Mouse (Mus musculus): Measurements from ENCODE around the gene Atp6v1g1. TPM values are rescaled to one million over a fixed set of nuclear protein-coding genes. Genes with fewer than 3 reads are reported as not detected.
A peak's percentile ranks its signal among the peaks of the same experiment; 100 is the strongest.

The Atp6v1g1 gene
- total and polyA plus RNA-seq, 3 experiments: 78.7 to 143 (median 95.1) TPM

GRCm38 (mm10) chr4:63512921-63513320, 31.7 kb upstream of the Atp6v1g1 start:
- in situ Hi-C loops (cut with MboI; ENCODE audit: low pct_ligation_motif_present, low pct_unique_long_range_greater_than_20kb, low sequenced_read_pairs): no loop called here
- no peak for DNase-seq (ENCODE audit: extremely low read depth)
- dilution Hi-C loops (cut with MboI; ENCODE audit: extremely low pct_ligation_motif_present, extremely low pct_unique_long_range_greater_than_20kb, low sequenced_read_pairs): no loop called here

DNA sequence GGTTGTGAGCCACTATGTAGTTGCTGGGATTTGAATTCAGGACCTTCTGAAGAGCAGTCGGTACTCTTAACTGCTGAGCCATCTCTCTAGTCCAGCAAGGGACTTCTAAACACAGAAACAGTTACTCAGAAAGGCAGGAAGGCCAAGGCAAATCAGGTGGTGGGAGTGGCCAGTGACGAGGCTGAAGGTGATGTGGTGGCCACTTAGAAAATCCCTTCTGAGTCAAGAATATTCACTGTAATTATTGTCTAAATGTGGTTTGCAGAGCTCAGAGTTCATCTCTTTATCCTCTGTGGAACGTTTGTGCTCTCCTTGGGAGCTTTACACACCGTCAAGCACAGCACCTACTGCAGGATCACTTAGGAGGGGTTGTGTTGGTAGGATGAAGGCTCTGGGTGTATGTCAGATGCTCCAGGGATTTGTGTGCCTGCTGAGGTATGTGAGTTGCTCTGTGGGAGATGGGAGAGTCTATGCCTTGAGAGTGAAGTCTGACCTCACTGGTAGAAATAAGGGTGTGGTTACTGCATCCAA, 30.1 kb upstream of the Atp6v1g1 start:
- TF ChIP-seq MYC (IDR thresholded peaks at IDR 0.05; ENCODE audit: low read depth, low read length): no peak
- no peak for TF ChIP-seq PAX5 (IDR thresholded peaks at IDR 0.05; ENCODE audit: low read length)
- no peak for TF ChIP-seq ELF1 (IDR thresholded peaks at IDR 0.05; ENCODE audit: low read depth, low read length)
- no peak for TF ChIP-seq BHLHE40 (IDR thresholded peaks at IDR 0.05; ENCODE audit: low read depth, low read length)
- no peak for TF ChIP-seq HCFC1 (IDR thresholded peaks at IDR 0.05; ENCODE audit: low read depth, low read length)
- no peak for TF ChIP-seq SIN3A (IDR thresholded peaks at IDR 0.05; ENCODE audit: low read length)
- no peak for TF ChIP-seq MEF2A (IDR thresholded peaks at IDR 0.05; ENCODE audit: borderline replicate concordance, low read depth, low read length)
- no peak for TF ChIP-seq MAFK (IDR thresholded peaks at IDR 0.05; ENCODE audit: insufficient replicate concordance, low read length)
- no peak for TF ChIP-seq NELFE (IDR thresholded peaks at IDR 0.05; ENCODE audit: low read depth, low read length)
- TF ChIP-seq KAT2A (IDR thresholded peaks at IDR 0.05; ENCODE audit: insufficient replicate concordance, low read length): no peak
- no peak for TF ChIP-seq SMC3 (IDR thresholded peaks at IDR 0.05; ENCODE audit: low read depth, low read length)
- no peak for TF ChIP-seq CHD1 (IDR thresholded peaks at IDR 0.05; ENCODE audit: low read depth, low read length)
- TF ChIP-seq MXI1 (IDR thresholded peaks at IDR 0.05; ENCODE audit: low read depth, low read length): no peak
- no peak for TF ChIP-seq ETS1 (conservative IDR thresholded peaks at IDR 0.05; ENCODE audit: low read depth, low read length)
- no peak for TF ChIP-seq ZNF384 (IDR thresholded peaks at IDR 0.05; ENCODE audit: low read depth, low read length)
- TF ChIP-seq ZKSCAN1 (IDR thresholded peaks at IDR 0.05; ENCODE audit: borderline replicate concordance, low read depth, low read length): no peak
- TF ChIP-seq POLR2A (IDR thresholded peaks at IDR 0.05; ENCODE audit: low read depth, low read length): no peak
- TF ChIP-seq RCOR1 (conservative IDR thresholded peaks at IDR 0.05; ENCODE audit: low read depth, low read length): no peak
- no peaks in the 10 kb centered on the region for H3K36me3 ChIP-seq (replicated peaks in 1 of 2; ENCODE audit: control insufficient read depth in 1 of 2, insufficient read depth in 1 of 2, low read length in 1 of 2)
- peak overlapping the region; percentile 70; the same call in 1 of the 2 replicates for H3K4me2 ChIP-seq (ENCODE audit: insufficient read depth, low read depth, poor library complexity, severe bottlenecking)
- no peak overlapping the region for H3K27ac ChIP-seq (ENCODE audit: insufficient read depth, low read depth)
- DNase-seq (ENCODE audit: extremely low read depth): peak; percentile 68
- no peaks in the 10 kb centered on the region for H3K27me3 ChIP-seq (replicated peaks)
- H3K9me3 ChIP-seq (replicated peaks; ENCODE audit: low read length): peaks cover 4% of the 10 kb centered on the region
- H3K4me1 ChIP-seq (ENCODE audit: control insufficient read depth in 1 of 2, insufficient read depth in 2 of 2): peaks cover 9 to 23% of the 10 kb centered on the region in 2 experiments
- H3K79me2 ChIP-seq (replicated peaks; ENCODE audit: control insufficient read depth, extremely low read depth, insufficient read depth, poor library complexity, severe bottlenecking): no peaks in the 10 kb centered on the region
- no peak overlapping the region for H3K4me3 ChIP-seq (replicated peaks in 1 of 3; ENCODE audit: low read depth in 2 of 3, low read length in 2 of 3, poor library complexity in 1 of 3)
- dilution Hi-C loops (cut with MboI; ENCODE audit: extremely low pct_ligation_motif_present, extremely low pct_unique_long_range_greater_than_20kb, low sequenced_read_pairs) (no loop called here), in situ Hi-C loops (cut with MboI; ENCODE audit: low pct_ligation_motif_present, low pct_unique_long_range_greater_than_20kb, low sequenced_read_pairs) (no loop called here)
- no peak overlapping the region for H3K9ac ChIP-seq (ENCODE audit: insufficient read depth, low read depth)

More at GRCm38 (mm10) chr4:63512921-63513320, 31.7 kb upstream of the Atp6v1g1 start:
- H3K4me2 ChIP-seq (ENCODE audit: insufficient read depth, low read depth, poor library complexity, severe bottlenecking): no peak overlapping the region
- peaks cover 3% of the 10 kb centered on the region for H3K9me3 ChIP-seq (replicated peaks; ENCODE audit: low read length)
- no peaks in the 10 kb centered on the region for H3K27me3 ChIP-seq (replicated peaks)
- H3K4me3 ChIP-seq (replicated peaks in 1 of 3; ENCODE audit: low read depth in 2 of 3, low read length in 2 of 3, poor library complexity in 1 of 3): no peak overlapping the region
- H3K9ac ChIP-seq (ENCODE audit: insufficient read depth, low read depth): no peak overlapping the region
- TF ChIP-seq NRF1 (IDR thresholded peaks at IDR 0.05; ENCODE audit: low read depth, low read length): no peak
- no peak overlapping the region for H3K27ac ChIP-seq (ENCODE audit: insufficient read depth, low read depth)
- no peaks in the 10 kb centered on the region for H3K36me3 ChIP-seq (replicated peaks in 1 of 2; ENCODE audit: control insufficient read depth in 1 of 2, insufficient read depth in 1 of 2, low read length in 1 of 2)
- no peaks in the 10 kb centered on the region for H3K79me2 ChIP-seq (replicated peaks; ENCODE audit: control insufficient read depth, extremely low read depth, insufficient read depth, poor library complexity, severe bottlenecking)
- H3K4me1 ChIP-seq (ENCODE audit: control insufficient read depth in 1 of 2, insufficient read depth in 2 of 2): peaks cover 9 to 23% of the 10 kb centered on the region in 2 experiments

Data from CH12.LX (cell line).